Mouse (Mus musculus) thymus, postnatal 36 days (tissue): ENCODE data around the gene Adamts2.

ENCODE experiments used
- DNase-seq, 2 experiments: peaks; one replicate each; pipeline ENCODE4 v3.0.0; 2022; ENCODE audit warnings: mixed read lengths in 2 of 2

Gene Adamts2

GRCm38 (mm10) chr11:50739453-50739852 lies 137.6 kb downstream of the Adamts2 start:
- DNase-seq: no peak

GRCm38 (mm10) chr11:50742146-50742545 lies 140.3 kb downstream of the Adamts2 start:
- no peak for DNase-seq

- no peak for DNase-seq
Observed at GRCm38 (mm10) chr11:50744971-50745370, 143.1 kb downstream of the Adamts2 start.

GRCm38 (mm10) chr11:50746508-50746907 lies 144.6 kb downstream of the Adamts2 start:
- no peak for DNase-seq

DNA sequence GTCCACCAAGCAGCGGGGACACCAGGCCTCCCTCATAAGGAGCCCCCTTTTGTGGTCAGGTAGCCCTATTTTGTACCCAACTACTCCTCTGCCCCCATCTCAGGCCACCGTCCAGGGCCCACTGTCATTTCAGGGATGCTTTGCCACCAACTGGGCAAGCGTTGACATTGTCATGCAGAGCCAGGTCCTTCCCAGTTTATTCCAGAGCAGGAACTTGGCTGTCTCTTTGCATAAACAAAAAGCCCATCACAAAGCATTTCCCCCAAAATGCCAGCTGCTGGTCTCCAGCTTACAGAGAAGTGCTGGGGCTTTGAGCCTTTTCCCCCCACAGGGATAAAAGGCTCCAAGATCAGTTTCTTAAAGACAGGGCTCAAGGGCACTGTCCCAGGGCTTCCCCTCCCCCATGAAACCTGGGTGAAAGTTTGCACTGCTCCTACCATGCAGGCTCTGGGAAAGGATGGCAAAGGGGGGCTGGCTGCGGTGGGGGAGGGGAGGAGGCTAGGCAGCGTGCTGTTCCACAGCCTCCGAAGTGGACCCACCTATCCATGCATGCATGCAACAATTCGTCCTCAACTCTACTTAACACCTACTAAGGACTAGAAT lies 149.2 kb downstream of the Adamts2 start:
- no peak for DNase-seq

- no peak for DNase-seq
Observed at GRCm38 (mm10) chr11:50757741-50758140, 155.9 kb downstream of the Adamts2 start.

- no peak for DNase-seq
Observed at GRCm38 (mm10) chr11:50766461-50766860, 164.6 kb downstream of the Adamts2 start.

- DNase-seq: peak; percentile 28 to 31
Observed at GRCm38 (mm10) chr11:50767039-50767438, 165.2 kb downstream of the Adamts2 start.

GRCm38 (mm10) chr11:50768995-50769749 lies 167.3 kb downstream of the Adamts2 start:
- DNase-seq: peak; percentile 61 to 71

DNA sequence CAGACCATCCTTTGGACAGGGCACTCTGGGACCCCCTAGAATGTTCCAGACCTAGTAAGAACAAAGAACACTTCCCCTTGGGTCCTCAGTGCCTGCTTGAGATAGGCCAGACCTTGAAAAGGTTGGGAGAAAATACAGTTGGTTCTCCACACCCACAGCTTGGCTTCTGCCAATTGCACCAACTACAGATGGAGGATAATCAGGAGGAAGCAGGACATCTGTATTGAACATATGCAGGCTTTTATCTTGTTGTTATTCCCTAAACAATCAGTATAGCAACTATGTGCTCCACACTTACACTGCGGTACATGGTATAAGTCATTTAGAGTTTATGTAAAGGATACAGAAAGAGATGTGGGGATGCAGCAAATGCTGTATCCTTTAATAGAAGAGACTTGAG lies 169.1 kb downstream of the Adamts2 start:
- no peak for DNase-seq

DNA sequence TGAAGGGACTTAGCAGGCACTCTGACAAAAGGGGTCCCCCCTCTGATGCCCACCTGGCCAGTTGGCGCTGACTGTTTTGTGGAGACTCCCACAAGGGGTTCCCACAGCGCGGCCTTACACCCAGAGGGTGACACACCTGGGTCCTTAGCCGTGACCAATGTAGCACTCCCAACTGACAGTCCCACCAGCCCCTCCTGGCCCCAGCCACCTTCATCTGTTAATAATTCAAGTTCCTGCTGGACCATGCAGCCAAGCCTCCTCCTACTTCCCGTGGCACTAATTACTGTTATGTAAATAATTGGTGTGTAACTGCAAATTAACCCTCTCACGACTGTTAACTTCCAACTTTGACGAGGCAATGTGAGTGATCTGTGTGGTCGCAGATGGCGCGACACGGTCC lies 195.8 kb downstream of the Adamts2 start:
- DNase-seq: no peak

DNA sequence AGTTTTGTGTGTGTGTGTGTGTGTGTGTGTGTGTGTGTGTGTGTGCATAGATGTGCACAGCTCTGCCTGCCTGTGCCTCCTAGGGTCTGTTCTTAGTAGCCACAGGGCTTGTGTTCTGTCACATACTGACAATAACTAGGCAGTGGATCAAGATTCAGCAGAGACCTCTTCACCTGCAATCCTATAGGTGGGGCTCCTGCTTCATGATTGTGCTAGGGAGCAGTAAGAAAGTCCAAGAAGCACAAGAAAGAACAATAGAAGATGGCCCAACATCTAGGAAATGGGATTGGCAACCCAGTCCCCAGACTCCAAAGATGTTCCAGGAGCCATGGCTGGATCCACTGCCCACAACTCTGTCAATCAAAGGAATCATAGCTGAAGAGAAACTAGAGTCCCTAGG lies 197.0 kb downstream of the Adamts2 start:
- no peak for DNase-seq

DNA sequence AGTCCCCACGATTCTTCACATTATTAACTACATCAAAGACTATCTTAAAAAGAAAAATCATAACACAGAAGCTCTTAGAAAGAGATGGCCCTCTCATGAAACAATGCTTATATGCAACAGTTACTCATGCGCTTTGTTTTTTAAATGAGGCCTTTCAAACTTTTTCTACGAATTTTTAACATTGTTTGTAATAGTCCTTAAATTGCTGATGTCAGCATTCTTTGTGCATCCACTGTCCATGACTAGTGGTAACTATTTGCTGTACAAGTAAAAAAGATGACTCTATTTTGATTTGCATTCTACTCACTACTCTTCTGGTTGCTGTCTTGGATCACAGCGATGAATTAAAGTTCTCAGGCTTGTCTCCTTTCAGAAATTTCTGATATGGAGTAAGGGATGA lies 212.3 kb downstream of the Adamts2 start:
- no peak for DNase-seq

GRCm38 (mm10) chr11:50826214-50826613 lies 224.3 kb downstream of the Adamts2 start:
- DNase-seq: no peak

DNA sequence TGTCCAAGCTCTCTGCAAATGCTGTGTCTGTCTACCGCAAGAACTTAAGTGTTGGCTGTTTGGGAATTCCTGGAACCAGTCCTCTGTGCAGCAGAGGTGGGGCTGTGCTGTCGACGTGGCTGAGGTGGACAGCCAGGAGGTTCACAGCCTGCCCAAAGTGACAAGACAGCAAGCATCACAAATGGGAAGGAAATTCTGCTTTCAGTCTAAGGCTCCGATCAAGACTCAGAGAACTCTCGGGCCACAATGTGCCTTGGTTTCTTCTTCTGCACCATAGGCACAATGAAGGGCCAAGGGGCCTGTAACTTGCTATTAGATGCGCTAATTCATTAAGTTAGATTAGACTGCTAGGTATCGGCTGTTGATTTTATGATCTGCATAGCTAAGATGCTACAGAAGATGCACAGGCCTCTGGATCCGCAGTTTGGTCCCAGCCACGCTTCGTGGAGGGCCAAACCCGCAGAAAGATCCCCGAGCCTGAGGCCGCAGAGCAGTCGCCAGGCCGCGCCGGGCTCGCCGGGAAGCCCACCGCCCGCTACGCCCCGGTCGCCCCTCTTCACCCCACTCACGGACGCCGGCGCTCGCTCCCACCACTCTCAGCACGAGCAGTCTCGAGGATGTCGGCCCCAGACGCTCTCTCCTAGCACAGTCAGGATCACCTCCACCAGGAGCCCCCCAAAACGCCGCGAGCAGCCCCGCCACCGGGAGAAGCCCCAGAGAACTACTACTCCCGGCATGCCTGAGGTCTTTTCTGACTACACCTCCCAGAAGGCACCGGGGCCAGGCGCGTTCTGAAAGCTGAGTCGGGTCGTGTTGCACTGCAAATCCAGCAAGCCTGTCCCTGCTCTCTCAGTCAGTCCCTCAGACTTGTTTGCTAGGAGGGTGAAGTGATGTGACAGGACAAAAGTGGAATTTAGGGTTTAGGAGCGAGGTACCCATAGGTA lies 225.4 kb downstream of the Adamts2 start, which contains the start of gene Zfp354c:
Gene Zfp354c (minus strand): TSS at position 715 of the 944 bp plus-strand sequence.
- peak; percentile 84 to 88 for DNase-seq

DNA sequence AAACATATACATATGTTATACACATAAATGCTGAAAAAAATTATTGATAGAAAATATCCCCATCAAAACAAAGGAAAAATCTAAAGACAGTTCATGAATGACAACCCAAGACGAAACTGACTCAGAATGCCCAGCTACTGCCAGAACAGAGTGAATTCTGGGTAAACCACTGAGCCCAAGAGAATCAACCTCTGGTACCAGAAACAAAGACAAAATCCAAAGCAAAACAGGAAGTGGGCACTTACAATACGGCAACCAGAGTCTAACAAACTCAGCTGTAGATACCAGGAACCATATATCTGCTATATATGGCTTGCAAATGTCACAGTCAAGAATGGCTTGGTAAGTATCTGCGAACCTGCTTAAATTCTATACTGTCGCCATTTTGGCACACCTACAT lies 233.8 kb downstream of the Adamts2 start:
- no peak for DNase-seq

- peak; percentile 86 to 89 for DNase-seq
Observed at GRCm38 (mm10) chr11:50841023-50841735, 239.3 kb downstream of the Adamts2 start, which contains the start of gene Zfp879. TSS of gene Zfp879 (minus strand) at chr11:50841552.

DNA sequence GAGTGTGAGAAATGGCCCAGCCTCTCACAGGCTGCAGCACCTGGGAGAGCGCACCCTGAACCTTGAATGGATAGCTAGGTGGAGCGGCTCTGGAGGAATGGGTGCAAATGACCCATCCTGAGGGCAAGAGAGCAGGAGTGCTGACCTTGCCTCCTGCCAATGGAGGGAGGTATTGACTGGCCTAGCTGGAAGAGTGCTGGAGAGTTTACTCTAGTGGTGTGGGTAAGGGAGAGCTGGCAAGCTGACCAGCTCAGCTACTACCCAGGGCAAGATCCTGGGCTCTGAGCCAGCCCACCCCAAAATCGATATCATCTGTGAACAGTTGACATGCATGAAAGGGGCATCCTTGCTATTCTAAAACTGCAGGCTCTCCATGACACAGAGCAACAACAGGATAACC lies 244.1 kb downstream of the Adamts2 start:
- no peak for DNase-seq

DNA sequence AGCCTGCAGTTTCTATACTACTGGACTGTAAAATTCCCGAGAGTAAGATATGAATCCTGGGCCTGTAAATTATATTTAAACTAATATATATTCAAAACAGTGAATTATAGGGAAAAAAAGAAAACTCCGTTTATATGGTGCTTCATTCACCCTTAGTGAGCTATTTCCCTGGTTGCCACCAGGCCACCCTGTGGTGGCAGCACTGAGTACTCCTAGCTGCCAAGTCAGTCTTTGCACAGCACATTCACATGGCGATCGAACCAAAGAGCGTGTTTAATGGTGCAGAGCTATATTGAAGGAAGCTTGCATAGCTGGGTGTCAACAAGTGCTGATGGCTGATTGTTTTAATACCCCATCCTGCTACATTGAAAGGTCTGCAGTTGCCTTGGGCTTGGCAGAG lies 245.2 kb downstream of the Adamts2 start:
- no peak for DNase-seq

- DNase-seq: peak; percentile 18 to 32
Observed at GRCm38 (mm10) chr11:50848520-50849137, 246.7 kb downstream of the Adamts2 start.

DNA sequence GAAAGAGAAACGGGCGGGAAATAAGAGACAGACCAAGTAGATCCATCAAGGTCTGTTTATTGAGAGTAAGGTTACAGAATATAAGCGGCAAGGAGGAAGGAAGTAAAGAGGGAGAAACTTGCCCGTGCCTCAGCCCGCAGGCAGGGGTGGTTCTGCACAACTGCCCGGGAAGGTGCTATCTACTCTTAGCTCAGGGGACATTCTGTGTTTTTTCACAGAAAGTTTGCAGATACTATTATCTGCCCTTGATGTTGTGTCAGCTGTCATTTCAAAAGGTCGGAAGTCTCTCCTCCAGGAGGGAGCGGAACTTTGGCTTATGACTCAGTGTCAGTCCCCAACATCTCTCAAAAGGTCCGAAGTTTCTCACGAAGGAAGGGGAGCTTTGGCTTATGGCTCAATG lies 247.4 kb downstream of the Adamts2 start:
- peak in 1 of 2 experiments; percentile 16 for DNase-seq

DNA sequence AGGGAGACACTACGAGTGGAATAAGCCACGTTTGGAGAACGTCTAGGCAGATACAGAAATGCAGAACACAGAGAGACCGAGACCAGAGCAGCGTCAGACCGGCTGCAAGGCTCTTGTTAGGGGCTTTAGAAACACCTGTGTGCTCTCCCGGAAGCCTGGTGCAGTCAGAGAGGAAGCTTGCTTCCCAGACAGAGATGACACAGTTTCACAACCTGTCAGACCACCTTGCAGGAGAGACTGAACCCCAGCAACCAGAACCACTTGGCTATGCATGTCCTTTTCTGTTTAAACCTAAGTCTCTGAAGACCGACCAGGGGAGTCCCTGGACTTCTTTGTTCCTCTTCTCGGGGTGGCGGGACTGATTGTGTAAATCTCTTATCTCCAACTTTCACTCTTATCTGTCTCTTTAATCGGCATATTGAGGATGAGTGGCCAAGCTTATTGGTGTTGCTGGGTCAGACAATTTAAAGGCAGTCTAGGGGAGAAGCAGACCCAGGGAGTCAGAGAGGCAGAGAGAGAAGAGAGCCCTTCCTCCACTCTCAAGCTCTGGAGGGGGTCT lies 248.4 kb downstream of the Adamts2 start, which contains the start of gene Grm6:
Gene Grm6 (plus strand): TSS at position 509 of the 559 bp plus-strand sequence.
- DNase-seq: peak; percentile 48 to 67
